Mouse (Mus musculus): ENCODE measurements around the gene Hist1h1b. TPM values are rescaled to one million over a fixed set of nuclear protein-coding genes. Genes with fewer than 3 reads are reported as not detected.
"Not testable (repeated sequence)": the region's sequence is repeated elsewhere in the genome, so short reads cannot be mapped to it uniquely, and the experiment has no call there.

Gene Hist1h1b
- polyA plus RNA-seq, 2 experiments, result 8.2 to 19.7 TPM

DNA sequence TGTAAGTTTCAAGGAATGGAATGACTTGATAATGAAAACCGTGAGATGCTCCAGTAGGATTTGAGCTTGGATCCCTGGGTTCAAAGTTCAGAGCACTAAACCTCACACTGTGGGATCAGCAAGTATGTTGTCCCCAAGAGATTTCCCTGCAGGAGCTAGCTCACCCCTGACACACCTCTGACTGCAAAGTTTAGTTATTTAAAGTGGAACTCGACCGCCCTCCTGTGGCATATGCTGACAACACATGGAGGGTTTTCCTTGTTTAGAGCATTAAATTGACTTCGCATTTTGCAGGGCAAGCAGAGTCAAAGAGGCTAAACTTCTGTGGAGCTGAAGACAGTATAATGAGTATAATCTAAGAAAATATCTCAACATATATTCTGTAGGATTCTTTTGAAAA, 22.6 kb upstream of the Hist1h1b start:
- H3K27me3 ChIP-seq (ENCODE audit: control insufficient read depth, insufficient read depth, low read length); H3K4me1 ChIP-seq (replicated peaks; ENCODE audit: control insufficient read depth in 2 of 2, insufficient read depth in 2 of 2, low read length in 1 of 2); H3K36me3 ChIP-seq (replicated peaks; ENCODE audit: control insufficient read depth, insufficient read depth, low read depth); H3K9me3 ChIP-seq (ENCODE audit: control insufficient read depth, low read length); DNase-seq (ENCODE audit: low read depth in 3 of 3, low spot score in 3 of 3); H3K4me3 ChIP-seq (ENCODE audit: insufficient read depth in 1 of 2, low read depth in 2 of 2, low read length in 2 of 2); H3K9ac ChIP-seq (replicated peaks); H3K4me2 ChIP-seq (ENCODE audit: low read depth); H3K27ac ChIP-seq: not testable (repeated sequence)
- no CpG with 5 or more reads among the region's 4 CpGs for WGBS (ENCODE audit: insufficient replicate concordance)
- peak; percentile 52; the same call in 1 of the 2 replicates for ATAC-seq (ENCODE audit: insufficient read depth)

DNA sequence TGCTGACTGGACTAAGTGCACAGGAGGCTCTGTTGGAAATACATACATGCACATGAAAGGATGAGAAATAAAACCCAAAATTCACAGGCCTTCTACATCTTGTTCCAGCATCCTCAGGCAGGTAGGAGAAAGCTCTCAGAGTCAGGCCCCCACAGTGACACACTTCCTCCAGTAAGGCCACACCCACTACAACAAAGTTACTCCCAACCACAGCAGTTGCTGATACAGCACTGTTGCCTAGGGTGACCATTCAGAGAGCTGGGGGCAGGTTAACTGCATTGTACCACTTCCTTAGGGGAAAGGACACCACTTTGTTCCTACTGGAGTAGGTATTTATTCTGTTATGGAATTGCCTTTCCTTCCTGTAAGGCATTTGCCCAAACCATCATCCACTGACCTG, 16.7 kb upstream of the Hist1h1b start:
- ATAC-seq (ENCODE audit: insufficient read depth), result peak; percentile 69; the same call in 1 of the 2 replicates
- H3K27me3 ChIP-seq (ENCODE audit: control insufficient read depth, insufficient read depth, low read length); H3K36me3 ChIP-seq (replicated peaks; ENCODE audit: control insufficient read depth, insufficient read depth, low read depth); DNase-seq (ENCODE audit: low read depth in 3 of 3, low spot score in 3 of 3); H3K9ac ChIP-seq (replicated peaks); H3K4me1 ChIP-seq (replicated peaks; ENCODE audit: control insufficient read depth in 2 of 2, insufficient read depth in 2 of 2, low read length in 1 of 2); H3K4me3 ChIP-seq (ENCODE audit: insufficient read depth in 1 of 2, low read depth in 2 of 2, low read length in 2 of 2); H3K4me2 ChIP-seq (ENCODE audit: low read depth); H3K27ac ChIP-seq; H3K9me3 ChIP-seq (ENCODE audit: control insufficient read depth, low read length): not testable (repeated sequence)

DNA sequence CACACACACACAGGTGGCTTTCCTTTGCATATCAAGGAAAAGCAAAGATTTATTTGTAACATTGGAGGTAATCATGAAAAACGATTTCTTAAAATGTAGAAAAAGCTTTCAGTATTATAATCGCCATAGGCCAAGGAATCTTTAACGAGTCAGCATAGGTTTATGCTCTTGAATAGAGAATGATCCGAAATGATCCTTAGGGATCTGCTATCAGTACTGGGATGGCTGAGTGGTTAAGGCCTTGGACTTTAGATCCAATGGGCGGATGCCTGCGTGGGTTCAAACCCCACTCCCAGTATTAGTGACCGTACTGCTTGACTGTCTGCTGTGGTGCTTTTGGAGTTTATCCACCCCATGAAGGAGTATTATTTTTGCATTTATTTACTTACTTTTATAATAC, 15.2 kb upstream of the Hist1h1b start:
- Histone ChIP-seq H3K4me1 (replicated peaks; ENCODE audit: control insufficient read depth in 2 of 2, insufficient read depth in 2 of 2, low read length in 1 of 2) (peaks cover under 1% of the 10 kb centered on the region in 2 experiments; a peak in 2 of 4 replicates), H3K27ac (no peak overlapping the region), H3K27me3 (ENCODE audit: control insufficient read depth, insufficient read depth, low read length) (no peaks in the 10 kb centered on the region), H3K36me3 (replicated peaks; ENCODE audit: control insufficient read depth, insufficient read depth, low read depth) (no peaks in the 10 kb centered on the region), H3K4me3 (ENCODE audit: insufficient read depth in 1 of 2, low read depth in 2 of 2, low read length in 2 of 2) (no peak overlapping the region), H3K4me2 (ENCODE audit: low read depth) (no peak overlapping the region), H3K9ac (replicated peaks) (no peak overlapping the region), H3K9me3 (ENCODE audit: control insufficient read depth, low read length) (no peaks in the 10 kb centered on the region)
- ATAC-seq (ENCODE audit: insufficient read depth) (no peak), DNase-seq (ENCODE audit: low read depth in 3 of 3, low spot score in 3 of 3) (no peak)
- no peak for TF ChIP-seq CTCF (IDR thresholded peaks at IDR 0.05; ENCODE audit: low read depth)
- TF ChIP-seq EP300 (IDR thresholded peaks at IDR 0.05; ENCODE audit: low read depth), result no peak
- WGBS (ENCODE audit: insufficient replicate concordance), result 81% methylated on average over 7 of the region's 7 CpGs

DNA sequence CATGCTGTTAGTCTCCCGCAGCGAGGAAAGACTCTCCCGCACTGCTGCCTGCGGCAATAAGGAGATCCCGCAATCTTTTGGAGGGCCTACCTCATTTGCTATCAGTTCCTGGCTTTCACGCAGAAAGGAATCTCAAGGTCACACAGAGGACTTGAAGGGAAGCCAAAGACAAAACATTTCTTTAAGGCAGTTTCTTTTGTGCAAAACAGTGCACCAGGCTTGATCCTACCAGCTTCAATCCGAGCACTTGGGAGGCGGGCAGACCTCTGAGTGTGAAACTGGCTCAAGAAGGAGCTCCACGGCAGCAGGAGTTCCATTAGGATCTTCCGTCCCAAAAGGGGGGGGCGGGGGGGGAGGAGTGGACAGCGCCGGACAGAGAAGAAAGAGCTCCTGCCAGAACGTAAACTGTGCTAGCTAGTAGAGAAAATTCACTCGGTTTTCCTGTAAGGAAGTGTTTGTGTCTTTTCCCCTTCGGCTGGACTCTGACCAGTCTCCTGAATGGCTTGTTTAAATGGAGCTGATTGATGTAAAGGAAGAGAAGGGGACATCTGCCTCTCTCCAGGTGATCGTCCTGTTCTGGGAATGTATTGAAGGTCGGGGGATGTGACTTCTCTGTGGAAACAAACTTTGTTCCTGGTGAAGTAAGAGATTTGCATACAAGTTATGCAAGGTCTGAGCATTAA, 10.3 kb upstream of the Hist1h1b start:
- Histone ChIP-seq H3K27me3 (ENCODE audit: control insufficient read depth, insufficient read depth, low read length) (no peaks in the 10 kb centered on the region), H3K4me3 (ENCODE audit: insufficient read depth in 1 of 2, low read depth in 2 of 2, low read length in 2 of 2) (no peak overlapping the region), H3K4me1 (replicated peaks; ENCODE audit: control insufficient read depth in 2 of 2, insufficient read depth in 2 of 2, low read length in 1 of 2) (peaks cover 12 to 15% of the 10 kb centered on the region in 2 experiments), H3K27ac (no peak overlapping the region), H3K36me3 (replicated peaks; ENCODE audit: control insufficient read depth, insufficient read depth, low read depth) (no peaks in the 10 kb centered on the region), H3K4me2 (ENCODE audit: low read depth) (peak overlapping the region; percentile 44), H3K9me3 (ENCODE audit: control insufficient read depth, low read length) (no peaks in the 10 kb centered on the region), H3K9ac (replicated peaks) (peak overlapping the region; percentile 45)
- ATAC-seq (ENCODE audit: insufficient read depth), result no peak
- 27% methylated on average over 18 of the region's 18 CpGs for WGBS (ENCODE audit: insufficient replicate concordance)
- no peak for DNase-seq (ENCODE audit: low read depth in 3 of 3, low spot score in 3 of 3)
- TF ChIP-seq CTCF (IDR thresholded peaks at IDR 0.05; ENCODE audit: low read depth), result no peak
- TF ChIP-seq EP300 (IDR thresholded peaks at IDR 0.05; ENCODE audit: low read depth), result no peak

DNA sequence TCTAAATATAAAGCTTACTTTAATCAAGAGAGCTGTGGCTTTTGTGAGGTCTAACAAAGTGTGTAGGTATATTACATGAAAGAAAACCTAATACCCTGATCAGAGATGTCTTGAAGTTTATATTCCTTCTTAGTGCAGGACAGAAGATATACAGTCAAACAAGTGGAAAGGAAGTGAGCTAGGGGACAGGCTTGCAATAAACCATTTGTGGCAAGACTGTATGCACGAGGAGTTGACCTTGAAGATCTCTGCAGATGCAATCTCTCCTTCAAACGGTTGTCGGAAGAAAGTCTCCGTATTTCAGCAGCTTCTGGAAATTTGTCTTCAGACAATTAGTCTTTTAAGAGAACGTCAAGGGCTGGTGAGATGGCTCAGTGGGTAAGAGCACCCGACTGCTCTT, 9.5 kb upstream of the Hist1h1b start:
- Histone ChIP-seq H3K9ac (replicated peaks) (no peak overlapping the region), H3K27ac (peak overlapping the region; percentile 84), H3K9me3 (ENCODE audit: control insufficient read depth, low read length) (no peaks in the 10 kb centered on the region), H3K4me3 (ENCODE audit: insufficient read depth in 1 of 2, low read depth in 2 of 2, low read length in 2 of 2) (no peak overlapping the region), H3K36me3 (replicated peaks; ENCODE audit: control insufficient read depth, insufficient read depth, low read depth) (no peaks in the 10 kb centered on the region), H3K4me1 (replicated peaks; ENCODE audit: control insufficient read depth in 2 of 2, insufficient read depth in 2 of 2, low read length in 1 of 2) (peaks cover 19% of the 10 kb centered on the region in 2 experiments), H3K27me3 (ENCODE audit: control insufficient read depth, insufficient read depth, low read length) (no peaks in the 10 kb centered on the region), H3K4me2 (ENCODE audit: low read depth) (no peak overlapping the region)
- TF ChIP-seq EP300 (IDR thresholded peaks at IDR 0.05; ENCODE audit: low read depth) (no peak), CTCF (IDR thresholded peaks at IDR 0.05; ENCODE audit: low read depth) (no peak)
- WGBS (ENCODE audit: insufficient replicate concordance), result 29% methylated on average over 6 of the region's 6 CpGs
- ATAC-seq (ENCODE audit: insufficient read depth), result no peak
- DNase-seq (ENCODE audit: low read depth in 3 of 3, low spot score in 3 of 3), result no peak
